Mouse (Mus musculus) naive thymus-derived CD4-positive, alpha-beta T cell, adult 5 months (primary cell): ENCODE data around the gene Epb41l1. TPM values are rescaled to one million over a fixed set of nuclear protein-coding genes. Genes with fewer than 3 reads are reported as not detected.

ENCODE experiments used
- polyA plus RNA-seq: library from polyadenylated mRNA; unstranded; fragments of 100-300 nt; shearing (Covaris generic); gene quantifications from one replicate; pipeline ENCODE4 v1.2.1, GENCODE M21; 2017

Gene Epb41l1
- 2.1 TPM for polyA plus RNA-seq

DNA sequence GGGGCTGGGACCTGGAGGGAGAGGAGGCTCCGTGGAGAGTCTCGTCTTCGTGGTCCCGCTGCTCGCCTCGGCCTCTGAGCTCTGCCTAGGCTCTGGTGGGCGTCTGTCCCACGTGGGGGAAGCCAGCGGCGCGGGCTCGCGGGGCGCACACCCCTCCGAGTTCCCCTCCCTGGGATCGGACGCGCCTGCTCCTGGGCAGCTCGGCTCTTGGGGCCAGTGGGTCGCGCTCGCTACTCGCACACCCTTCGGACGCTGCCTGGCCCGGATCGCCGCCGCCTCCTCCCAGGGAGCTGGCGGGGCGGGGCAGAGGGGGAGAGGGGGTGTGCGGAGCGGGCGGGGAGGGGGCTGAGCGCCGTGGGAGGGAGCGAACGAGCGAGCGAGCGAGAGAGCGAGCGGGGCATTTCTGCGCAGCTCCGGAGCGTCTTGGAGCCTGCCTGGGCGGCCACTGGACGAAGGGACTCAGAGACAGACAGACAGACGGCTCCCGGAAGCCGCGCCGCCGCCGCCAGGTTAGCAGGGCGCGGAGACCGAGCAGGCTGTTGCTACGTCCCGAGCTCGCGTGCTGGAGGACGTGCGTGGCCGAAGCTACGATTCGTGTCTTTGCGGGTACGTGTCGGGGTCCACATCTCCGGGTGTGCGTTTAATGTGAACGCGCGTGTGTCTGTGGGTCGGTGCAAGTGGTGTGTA lies at the start of gene Epb41l1:
Gene Epb41l1, plus strand, starts transcription at position 216 of the 687 bp plus-strand sequence.

DNA sequence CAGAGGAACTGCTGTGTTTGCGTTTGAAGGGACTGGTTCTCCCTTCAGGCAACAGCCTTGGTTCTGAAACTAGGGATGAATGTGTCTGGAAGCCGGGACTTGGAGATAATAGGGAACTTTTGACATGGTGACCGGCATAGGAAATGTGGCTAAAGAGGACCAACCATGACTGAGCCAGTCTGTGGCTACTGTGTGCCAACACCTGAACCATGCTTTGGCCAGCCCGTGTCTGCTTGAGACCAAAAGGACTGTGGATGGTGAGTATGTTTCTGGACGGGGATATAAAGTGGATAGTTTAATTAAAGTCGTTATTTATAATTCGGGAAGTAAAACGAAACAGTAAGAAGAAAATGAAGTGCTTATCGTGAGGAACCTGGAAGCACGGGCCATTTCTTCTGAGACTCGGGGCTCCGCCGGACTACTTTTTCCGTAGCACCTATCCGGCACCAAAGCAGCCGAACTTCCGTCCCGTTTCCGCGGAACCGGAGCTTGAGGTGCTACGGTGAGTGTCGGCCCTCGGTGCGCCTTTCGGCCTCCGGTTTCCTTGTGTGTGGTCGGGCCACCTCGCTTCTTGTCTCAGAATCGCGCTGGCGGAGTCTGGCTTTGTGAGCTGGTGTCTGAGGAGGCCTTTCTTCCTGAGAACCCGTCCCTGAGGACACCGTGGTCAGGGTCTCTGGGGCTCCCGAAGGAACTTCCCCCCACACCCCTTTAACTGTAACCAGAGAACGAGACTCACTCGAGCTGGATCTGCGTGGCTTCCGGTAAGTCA lies 126.6 kb downstream of the Epb41l1 start, which contains the start of gene Aar2:
Gene Aar2, plus strand, starts transcription at position 462 of the 769 bp plus-strand sequence.

Other genes with a start within 250 kb of the Epb41l1 start
- 1,761 TPM for gene Rbm39, start 240.7 kb upstream of the Epb41l1 start, polyA plus RNA-seq
- gene Phf20, start 224.4 kb upstream of the Epb41l1 start, polyA plus RNA-seq = 97.4 TPM
- 4.4 TPM for gene Cnbd2, start 108.6 kb upstream of the Epb41l1 start, polyA plus RNA-seq
- gene Scand1, start 108.2 kb upstream of the Epb41l1 start, polyA plus RNA-seq = 97.1 TPM
- 31.6 TPM for gene Aar2, start 126.7 kb downstream of the Epb41l1 start, polyA plus RNA-seq
- gene Dlgap4, start 192.8 kb downstream of the Epb41l1 start, polyA plus RNA-seq = 82.5 TPM